Mouse (Mus musculus) ES-E14 (cell line): ENCODE measurements at regions not wholly inside any gene's neighbourhood (a gene's known extent, or its start where the extent isn't known, plus 50 kb on each side); places are given as distances from the start of the nearest gene placed in this dataset.

Experiments used
- HCFC1 ChIP-seq: IDR thresholded peaks from 2 replicates; pipeline ENCODE4 v1.6.1; 2012; ENCODE audit warnings: low read length, inconsistent platforms, borderline replicate concordance; ENCODE audit not compliant: insufficient read depth
- MAFK ChIP-seq: IDR thresholded peaks from 2 replicates; pipeline ENCODE4 v1.6.1; 2014; ENCODE audit warnings: mild to moderate bottlenecking, low read depth, low read length, inconsistent platforms; ENCODE audit not compliant: insufficient read depth
- ZNF384 ChIP-seq: IDR thresholded peaks from 2 replicates; pipeline ENCODE4 v1.6.1; 2012; ENCODE audit warnings: low read depth, low read length, inconsistent platforms

DNA sequence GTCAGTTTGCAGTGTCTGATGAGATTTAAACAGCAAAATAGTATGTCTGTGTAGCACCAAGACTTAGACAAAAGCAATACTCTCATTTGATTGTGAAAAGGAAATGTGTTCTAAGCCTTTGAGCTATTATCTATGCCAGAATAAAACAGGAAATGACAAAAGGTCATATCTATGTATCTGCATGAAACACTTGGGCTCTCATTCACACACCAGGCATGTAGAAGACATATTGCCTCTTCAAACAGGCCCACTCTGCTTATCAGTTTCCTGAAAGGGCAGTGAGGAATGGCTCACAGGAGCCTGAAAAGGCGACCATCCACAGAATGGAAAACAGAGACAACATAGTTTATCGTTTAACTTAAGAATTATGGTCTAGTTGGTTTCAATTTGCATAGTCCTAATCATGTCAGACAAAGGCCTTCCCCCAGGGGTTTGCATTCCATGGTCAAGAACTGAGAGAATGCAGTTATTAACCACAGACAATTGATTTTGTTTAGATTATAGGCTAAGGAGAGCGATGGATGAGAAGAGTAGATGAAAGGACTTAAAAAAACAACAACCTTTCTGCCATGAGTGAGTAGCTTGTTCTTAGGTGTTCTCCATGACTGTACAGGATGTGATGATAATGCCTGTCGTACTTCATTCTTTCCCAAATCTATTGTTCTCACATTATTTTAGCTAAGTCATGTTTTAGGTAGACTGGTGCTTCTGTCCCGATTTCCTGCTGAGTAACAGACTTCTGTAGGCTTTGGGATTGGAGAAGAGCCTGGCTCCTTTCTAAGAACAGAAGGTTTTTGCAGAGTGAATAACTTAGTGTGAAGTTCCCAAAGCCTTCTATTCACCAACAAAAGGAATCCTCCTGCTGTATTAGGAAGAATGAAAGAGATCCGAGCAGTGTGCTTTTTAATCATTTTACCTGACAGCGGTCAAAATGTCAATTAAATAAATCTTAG lies 82.0 kb upstream of the Itga4 start:
- no peak for TF ChIP-seq HCFC1
- no peak for TF ChIP-seq ZNF384
- TF ChIP-seq MAFK = no peak
